Mouse (Mus musculus) common myeloid progenitor, adult 5-6 weeks (primary cell): ENCODE results near the gene Rnf114. TPM values are rescaled to one million over a fixed set of nuclear protein-coding genes. Genes with fewer than 3 reads are reported as not detected.

Experiments used
- ATAC-seq: replicated peaks from 2 replicates; pipeline ENCODE4 v1.8.0; 2016; ENCODE audit warnings: low read depth, mild to moderate bottlenecking, moderate TSS enrichment, inconsistent platforms; ENCODE audit not compliant: poor library complexity, severe bottlenecking
- total RNA-seq: library from RNA; stranded (forward); fragments of 200-1000, 187-1606 nt; gene quantifications from 2 replicates; pipeline ENCODE4 v1.2.3, GENCODE M21; 2017

The Rnf114 gene
- total RNA-seq, 1 experiment from 2014 or later, result 29.9 TPM

DNA sequence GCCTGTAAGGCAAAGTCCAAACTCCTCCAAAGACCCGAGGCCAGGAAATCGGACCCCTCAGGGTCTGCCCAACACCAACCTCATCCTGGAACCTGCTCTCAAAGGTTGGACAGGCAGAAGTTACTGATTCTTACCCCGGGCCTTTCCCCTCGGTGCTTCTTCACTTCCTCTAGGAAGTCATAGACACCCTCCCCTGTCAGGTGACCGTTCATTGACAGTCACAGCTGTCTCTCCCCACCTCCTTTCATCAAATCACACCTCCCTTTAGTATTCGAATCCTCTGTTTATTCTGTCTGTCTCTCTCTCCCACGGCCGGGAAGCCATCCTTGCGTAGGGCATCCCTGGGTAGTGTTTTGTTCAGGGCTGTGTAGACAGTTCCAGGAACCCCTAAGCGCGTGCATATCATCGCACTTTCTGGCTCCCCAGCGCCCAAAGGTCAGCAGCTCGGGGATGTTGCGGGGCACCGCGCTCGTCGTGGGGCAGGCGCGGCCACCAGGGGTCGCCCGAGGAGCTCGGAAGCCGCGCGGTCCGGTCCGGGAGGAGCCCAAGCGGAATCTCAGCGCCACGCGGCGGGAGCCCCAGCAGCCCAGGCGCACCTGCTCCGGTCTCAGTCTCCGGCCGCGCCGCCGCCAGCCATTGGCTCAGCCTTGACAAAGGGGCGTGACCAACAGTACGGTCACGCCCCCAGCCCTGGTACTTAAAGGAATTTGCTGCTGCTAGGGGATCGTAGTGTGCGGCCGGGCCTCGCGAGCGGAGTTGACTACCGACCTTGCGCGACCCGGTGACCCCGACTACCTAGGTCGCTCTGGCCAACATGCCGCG is 45.2 kb downstream of the Rnf114 start, which contains the start of gene Snai1:
Gene Snai1, plus strand, starts transcription at position 720 of the 822 bp plus-strand sequence.
- peak; percentile 94 for ATAC-seq

DNA sequence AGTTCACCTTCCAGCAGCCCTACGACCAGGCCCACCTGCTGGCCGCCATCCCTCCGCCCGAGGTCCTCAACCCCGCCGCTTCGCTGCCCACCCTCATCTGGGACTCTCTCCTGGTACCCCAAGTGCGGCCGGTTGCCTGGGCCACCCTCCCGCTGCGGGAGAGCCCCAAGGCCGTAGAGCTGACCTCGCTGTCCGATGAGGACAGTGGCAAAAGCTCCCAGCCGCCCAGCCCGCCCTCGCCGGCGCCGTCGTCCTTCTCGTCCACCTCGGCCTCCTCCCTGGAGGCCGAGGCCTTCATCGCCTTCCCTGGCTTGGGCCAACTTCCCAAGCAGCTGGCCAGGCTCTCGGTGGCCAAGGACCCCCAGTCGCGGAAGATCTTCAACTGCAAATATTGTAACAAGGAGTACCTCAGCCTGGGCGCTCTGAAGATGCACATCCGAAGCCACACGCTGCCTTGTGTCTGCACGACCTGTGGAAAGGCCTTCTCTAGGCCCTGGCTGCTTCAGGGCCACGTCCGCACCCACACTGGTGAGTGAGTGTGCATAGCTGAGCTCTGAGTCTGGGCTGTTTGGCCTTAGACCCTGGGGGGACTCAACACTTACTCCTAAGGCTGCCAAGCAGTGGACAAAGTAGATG is 46.3 kb downstream of the Rnf114 start:
- ATAC-seq, result no peak

- no peak for ATAC-seq
Measured at GRCm38 (mm10) chr2:167539536-167540476, 47.4 kb downstream of the Rnf114 start.

GRCm38 (mm10) chr2:167540477-167541110 is 48.1 kb downstream of the Rnf114 start:
- ATAC-seq, result no peak

- ATAC-seq, result no peak
Measured at GRCm38 (mm10) chr2:167541324-167541723, 48.9 kb downstream of the Rnf114 start.

GRCm38 (mm10) chr2:167541761-167542160 is 49.3 kb downstream of the Rnf114 start:
- ATAC-seq, result no peak

DNA sequence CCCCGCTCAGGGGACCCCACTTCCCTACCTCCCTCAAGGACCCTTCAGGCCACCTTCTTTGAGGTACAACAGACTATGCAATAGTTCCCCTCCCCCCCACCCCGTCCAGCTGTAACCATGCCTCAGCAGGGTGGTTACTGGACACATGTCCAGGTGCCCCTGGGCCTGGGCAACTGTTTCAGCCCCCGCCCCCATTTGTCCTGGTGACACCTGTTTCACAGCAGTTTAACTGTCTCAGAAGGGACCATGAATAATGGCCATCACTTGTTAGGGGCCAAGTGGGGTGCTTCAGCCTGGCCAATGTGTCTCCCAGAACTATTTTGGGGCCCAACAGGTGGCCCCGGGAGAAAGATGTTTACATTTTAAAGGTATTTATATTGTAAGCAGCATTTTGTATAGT is 49.9 kb downstream of the Rnf114 start:
- ATAC-seq, result no peak

GRCm38 (mm10) chr2:167543121-167544003 is 50.9 kb downstream of the Rnf114 start:
- ATAC-seq, result no peak

- no peak for ATAC-seq
Measured at GRCm38 (mm10) chr2:167544004-167544356, 51.5 kb downstream of the Rnf114 start.

- ATAC-seq, result no peak
Measured at GRCm38 (mm10) chr2:167544456-167544855, 52.0 kb downstream of the Rnf114 start.

GRCm38 (mm10) chr2:167546447-167547195 is 54.2 kb downstream of the Rnf114 start:
- no peak for ATAC-seq

- no peak for ATAC-seq
Measured at GRCm38 (mm10) chr2:167547444-167547843, 55.0 kb downstream of the Rnf114 start.

DNA sequence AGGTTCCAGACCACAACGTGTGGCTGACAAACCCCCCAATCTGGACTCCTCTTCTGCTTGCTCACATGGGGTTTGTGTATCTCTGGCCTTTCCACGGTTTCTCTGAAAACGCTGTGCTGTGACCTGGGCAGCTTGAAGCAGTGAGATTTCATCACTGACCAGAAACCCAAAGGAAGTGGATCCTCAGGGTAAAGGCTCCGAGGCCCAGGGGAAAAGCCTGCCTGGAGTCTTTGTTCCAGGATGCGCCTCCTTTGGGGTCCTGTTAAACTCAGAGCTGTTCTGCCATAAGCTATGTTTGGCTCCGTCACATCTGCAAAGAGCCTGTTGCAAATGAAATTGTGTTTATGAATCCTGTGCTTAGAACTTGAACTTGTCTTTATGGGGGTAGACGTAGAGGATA is 56.5 kb downstream of the Rnf114 start:
- no peak for ATAC-seq

DNA sequence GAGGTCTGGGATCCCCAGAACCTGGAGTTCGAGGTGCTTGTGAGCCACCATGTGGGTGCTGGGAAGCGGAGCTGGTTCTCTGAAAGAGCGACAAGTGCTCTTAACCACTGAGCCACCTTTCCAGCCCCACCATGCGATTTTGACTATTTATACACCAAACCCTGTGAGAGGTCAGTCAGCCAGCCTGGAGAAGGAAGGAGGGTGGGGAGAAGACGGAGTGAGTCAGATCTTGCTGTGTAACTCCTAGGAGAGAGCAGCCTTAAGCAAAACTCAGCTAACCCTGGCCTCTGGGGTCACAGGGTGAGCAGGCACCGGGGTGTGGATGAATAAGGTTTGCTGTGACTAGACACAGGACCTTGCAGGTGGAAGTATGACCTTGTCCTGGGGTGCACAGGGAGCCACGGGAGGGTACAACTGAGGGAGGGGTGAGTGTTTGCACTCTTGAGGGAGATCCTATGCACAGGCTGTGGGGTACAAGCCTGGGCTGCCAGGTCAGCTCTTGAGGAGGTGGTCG is 58.0 kb downstream of the Rnf114 start:
- ATAC-seq, result no peak

GRCm38 (mm10) chr2:167551342-167551920 is 59.0 kb downstream of the Rnf114 start:
- no peak for ATAC-seq

DNA sequence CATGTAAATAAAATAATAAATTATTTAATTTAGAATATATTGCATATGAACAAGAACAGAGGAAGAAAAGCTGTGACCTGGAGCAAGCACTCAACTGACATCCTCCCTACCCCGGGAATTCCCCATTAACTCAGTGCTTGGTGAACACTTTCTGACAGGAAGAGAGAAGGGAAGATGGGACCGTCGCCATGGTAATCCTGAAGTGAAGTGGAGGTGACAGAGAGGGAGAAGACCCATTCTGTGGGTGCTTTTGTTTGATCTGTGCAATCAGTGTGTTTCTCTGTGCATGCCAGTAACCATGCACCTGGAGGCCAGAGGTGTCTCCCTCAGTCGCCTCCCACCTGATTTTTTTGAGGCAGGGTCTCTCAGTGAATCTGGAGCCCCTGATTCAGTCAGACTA is 59.8 kb downstream of the Rnf114 start:
- no peak for ATAC-seq

- no peak for ATAC-seq
Measured at GRCm38 (mm10) chr2:167552927-167553402, 60.5 kb downstream of the Rnf114 start.

- ATAC-seq, result no peak
Measured at GRCm38 (mm10) chr2:167555766-167556165, 63.3 kb downstream of the Rnf114 start.
